Mouse (Mus musculus) mouse trophoblast stem cell (cell line): Measurements from ENCODE around the gene Tmem127.

Experiments used
- in situ Hi-C, 2 experiments: fragments of 300-500 bp; cut with MseI, MboI; formaldehyde crosslinking; loops; 2 replicates in 1 of 2; 3 replicates in 1 of 2; pipeline ENCODE4 v1.15.1; 2025

Tmem127 gene

GRCm38 (mm10) chr2:127310685-127311084, 63.0 kb downstream of the Tmem127 start:
- in situ Hi-C loops, result no loop called here
